Mouse (Mus musculus): ENCODE measurements at regions not wholly inside any gene's neighbourhood (a gene's known extent, or its start where the extent isn't known, plus 50 kb on each side); places are given as distances from the start of the nearest gene placed in this dataset.

GRCm38 (mm10) chr12:106480281-106481060 is 470.4 kb downstream of the Vrk1 start:
- no peak for DNase-seq (ENCODE audit: low spot score in 2 of 2)

- no peak for DNase-seq (ENCODE audit: low spot score in 2 of 2)
Measured at GRCm38 (mm10) chr12:106501622-106502327, 491.7 kb downstream of the Vrk1 start.

- DNase-seq (ENCODE audit: low spot score in 2 of 2): no peak
Measured at GRCm38 (mm10) chr12:106504285-106504684, 494.3 kb downstream of the Vrk1 start.

- no peak for DNase-seq (ENCODE audit: low spot score in 2 of 2)
Measured at GRCm38 (mm10) chr12:106514057-106514456, 504.0 kb downstream of the Vrk1 start.

GRCm38 (mm10) chr12:106515257-106515788 is 505.3 kb downstream of the Vrk1 start:
- peak in 1 of 2 experiments; percentile 43 for DNase-seq (ENCODE audit: low spot score in 2 of 2)

GRCm38 (mm10) chr12:106519141-106519540 is 509.1 kb downstream of the Vrk1 start:
- no peak for DNase-seq (ENCODE audit: low spot score in 2 of 2)

GRCm38 (mm10) chr12:106524411-106524810 is 514.4 kb downstream of the Vrk1 start:
- DNase-seq (ENCODE audit: low spot score in 2 of 2): no peak

- no peak for DNase-seq (ENCODE audit: low spot score in 2 of 2)
Measured at GRCm38 (mm10) chr12:106527116-106527515, 517.1 kb downstream of the Vrk1 start.

GRCm38 (mm10) chr12:106527699-106528434 is 517.8 kb downstream of the Vrk1 start:
- DNase-seq (ENCODE audit: low spot score in 2 of 2): peak; percentile 39 to 47

- peak in 1 of 2 experiments; percentile 37 for DNase-seq (ENCODE audit: low spot score in 2 of 2)
Measured at GRCm38 (mm10) chr12:106528521-106528920, 518.5 kb downstream of the Vrk1 start.

- peak in 1 of 2 experiments; percentile 43 for DNase-seq (ENCODE audit: low spot score in 2 of 2)
Measured at GRCm38 (mm10) chr12:106529175-106529574, 519.1 kb downstream of the Vrk1 start.

GRCm38 (mm10) chr12:106535086-106535485 is 525.1 kb downstream of the Vrk1 start:
- DNase-seq (ENCODE audit: low spot score in 2 of 2): no peak

- DNase-seq (ENCODE audit: low spot score in 2 of 2): no peak
Measured at GRCm38 (mm10) chr12:106535628-106536288, 525.7 kb downstream of the Vrk1 start.

GRCm38 (mm10) chr12:106536289-106536636 is 526.2 kb downstream of the Vrk1 start:
- no peak for DNase-seq (ENCODE audit: low spot score in 2 of 2)

GRCm38 (mm10) chr12:106540003-106540402 is 530.0 kb downstream of the Vrk1 start:
- no peak for DNase-seq (ENCODE audit: low spot score in 2 of 2)

GRCm38 (mm10) chr12:106559566-106559965 is 549.5 kb downstream of the Vrk1 start:
- no peak for DNase-seq (ENCODE audit: low spot score in 2 of 2)

- no peak for DNase-seq (ENCODE audit: low spot score in 2 of 2)
Measured at GRCm38 (mm10) chr12:106565263-106565681, 555.2 kb downstream of the Vrk1 start.

- no peak for DNase-seq (ENCODE audit: low spot score in 2 of 2)
Measured at GRCm38 (mm10) chr12:106566361-106566760, 556.3 kb downstream of the Vrk1 start.

- DNase-seq (ENCODE audit: low spot score in 2 of 2): no peak
Measured at GRCm38 (mm10) chr12:106567116-106567515, 557.1 kb downstream of the Vrk1 start.

- DNase-seq (ENCODE audit: low spot score in 2 of 2): no peak
Measured at GRCm38 (mm10) chr12:106568541-106569085, 558.6 kb downstream of the Vrk1 start.

GRCm38 (mm10) chr12:106572956-106573355 is 562.9 kb downstream of the Vrk1 start:
- no peak for DNase-seq (ENCODE audit: low spot score in 2 of 2)
